8 mouse cellular contexts compared by ENCODE assay signal in genomic region chr17:35736280-35736960, GRCm38 (mm10). TPM values are rescaled to one million over a fixed set of nuclear protein-coding genes. Genes with fewer than 3 reads are reported as not detected.
DNase-seq lines count a peak whose midpoint lies in the region; ATAC-seq and TF ChIP-seq lines count a peak whose summit lies in the region.

No protein-coding gene starts in this region.

- peaks cover 3% of the 10 kb centered on the region; the same call in 1 of the 2 replicates for H3K27me3 ChIP-seq in kidney, embryonic 15.5 days
- no peaks in the 10 kb centered on the region for H3K27me3 ChIP-seq in limb, embryonic 14.5 days (ENCODE audit: control insufficient read depth, insufficient read depth, low read length)

- H3K4me3 ChIP-seq in kidney, embryonic 15.5 days (replicated peaks) = no peak overlapping the region
- H3K4me3 ChIP-seq in limb, embryonic 14.5 days (replicated peaks; ENCODE audit: low read length) = no peak overlapping the region

- H3K9ac ChIP-seq in kidney, embryonic 15.5 days = no peak overlapping the region
- H3K9ac ChIP-seq in limb, embryonic 14.5 days (ENCODE audit: low read depth, low read length, severe bottlenecking) = no peak overlapping the region

- no peaks in the 10 kb centered on the region for H3K36me3 ChIP-seq in kidney, embryonic 15.5 days
- no peaks in the 10 kb centered on the region for H3K36me3 ChIP-seq in limb, embryonic 14.5 days (ENCODE audit: control insufficient read depth, insufficient read depth, low read length)

- peaks cover 13% of the 10 kb centered on the region for H3K4me1 ChIP-seq in kidney, embryonic 15.5 days
- H3K4me1 ChIP-seq in limb, embryonic 14.5 days (ENCODE audit: control insufficient read depth, insufficient read depth, low read length) = no peaks in the 10 kb centered on the region

- no peak for ATAC-seq in kidney, embryonic 15.5 days (replicated peaks; ENCODE audit: low FRiP score)
- 0 out of 2 replicates have a peak, but pooled peaks have one; percentile 29 for ATAC-seq in limb, embryonic 14.5 days (ENCODE audit: low FRiP score, low read depth)
- ATAC-seq in monocyte, adult 5-6 weeks (replicated peaks; ENCODE audit: insufficient number of reproducible peaks, low FRiP score, low TSS enrichment, poor library complexity, severe bottlenecking) = peak; percentile 34; the same call in 1 of the 2 replicates

- WGBS in kidney, embryonic 15.5 days = 37% methylated on average over 12 of the region's 12 CpGs
- 22% methylated on average over 12 of the region's 12 CpGs for WGBS in limb, embryonic 14.5 days

- no peaks in the 10 kb centered on the region for H3K9me3 ChIP-seq in kidney, embryonic 15.5 days (replicated peaks)
- H3K9me3 ChIP-seq in limb, embryonic 14.5 days (ENCODE audit: control insufficient read depth, low read length) = no peaks in the 10 kb centered on the region

- TF ChIP-seq POLR2A in limb, embryonic 14.5 days (IDR thresholded peaks at IDR 0.05; ENCODE audit: borderline replicate concordance, extremely low read depth, insufficient read depth, insufficient read length) = no peak

- H3K4me2 ChIP-seq in kidney, embryonic 15.5 days = no peak overlapping the region
- no peak overlapping the region for H3K4me2 ChIP-seq in limb, embryonic 14.5 days (replicated peaks; ENCODE audit: low read depth, low read length, severe bottlenecking)

- DNase-seq in kidney, adult 18-20 months = peak; percentile 82
- peak; percentile 68 for DNase-seq in embryo, embryonic 9.5 days (ENCODE audit: extremely low spot score)
- peak; percentile 70 to 81 for DNase-seq in heart, adult 18-20 months
- DNase-seq in kidney, adult 8-10 months = peak; percentile 65 to 84
- peak; percentile 56 for DNase-seq in limb, embryonic 14.5 days (ENCODE audit: low spot score)
- peak; percentile 77 to 90 for DNase-seq in spleen, postnatal 4 days (ENCODE audit: low spot score in 2 of 2)

- H3K27ac ChIP-seq in kidney, embryonic 15.5 days = no peak overlapping the region
- H3K27ac ChIP-seq in limb, embryonic 14.5 days (replicated peaks; ENCODE audit: low read depth, low read length) = no peak overlapping the region

RNA-seq across cellular contexts. Expression of gene Ddr1, which starts 32.0 kb away (rescaled TPM):
- polyA plus RNA-seq in kidney, embryonic 15.5 days (2015; fragmentation: Nextera tagmentation; extraction: Ambion mirVana) = 83.0 and 86.1 TPM in 2 replicates
- 10 to 100 TPM; 21.7 to 24.0 TPM for total RNA-seq in heart, adult 18-20 months (2021)
- 49.4 and 60.1 TPM in 2 replicates for polyA plus RNA-seq in limb, embryonic 14.5 days (2012; rRNA removed)
- 56.7 and 58.2 TPM in 2 replicates for polyA plus RNA-seq in limb, embryonic 14.5 days (2014; fragmentation: Nextera tagmentation; extraction: Ambion mirVana)
- 0.67 to 1.2 TPM in 2 of 3 replicates, not detected in the other for total RNA-seq in monocyte, adult 5-6 weeks (2017)

Comparison
In these comparisons a context has a peak if more than half of its experiments do, and no peak if none do; other contexts are left out.
1. RNA of gene Ddr1, which starts 32.0 kb away (total RNA-seq): 21.7 to 24.0 TPM in heart, adult 18-20 months; 0.67 to 1.2 TPM in monocyte, adult 5-6 weeks; every median in the first group is over 10 times any median in the second.
2. Peak in every context shown above with its lines, with median percentiles within 50 percentile points of each other: DNase-seq.